Mouse (Mus musculus) heart, embryonic 14.5 days (tissue): ENCODE results near the gene BC035044. TPM values are rescaled to one million over a fixed set of nuclear protein-coding genes. Genes with fewer than 3 reads are reported as not detected.
"Not testable (repeated sequence)": the region's sequence is repeated elsewhere in the genome, so short reads cannot be mapped to it uniquely, and the experiment has no call there.

Experiments used
- ATAC-seq: fragments of 200-750 bp; cut with Nextera tagmentation; 2 replicates; pipeline ENCODE4 v1.8.0; 2017; ENCODE audit warnings: low read depth, moderate TSS enrichment; ENCODE audit not compliant: insufficient number of reproducible peaks, insufficient read depth, low FRiP score
- H3K27ac ChIP-seq, 2 experiments: fragments of 200-500 bp in 1 of 2; fragments of 300-500 bp in 1 of 2; sonication (generic) in 1 of 2; replicated peaks in 1 of 2; 2 replicates each; pipeline ENCODE4 v1.5.1; 2012 to 2014; ENCODE audit warnings: low read depth in 2 of 2, low read length in 2 of 2, control low read depth in 1 of 2, mild to moderate bottlenecking in 1 of 2, mixed read lengths in 1 of 2; ENCODE audit not compliant: control insufficient read depth in 1 of 2, insufficient read depth in 1 of 2
- H3K27me3 ChIP-seq: fragments of 300-500 bp; sonication (generic); 2 replicates; pipeline ENCODE4 v1.6.1; 2014; ENCODE audit warnings: mild to moderate bottlenecking, low read length, control low read depth; ENCODE audit not compliant: control insufficient read depth, insufficient read depth
- H3K36me3 ChIP-seq: fragments of 300-500 bp; sonication (generic); 2 replicates; pipeline ENCODE4 v1.6.1; 2014; ENCODE audit warnings: mild to moderate bottlenecking, control low read depth, low read length, mixed read lengths; ENCODE audit not compliant: control insufficient read depth, insufficient read depth
- H3K4me1 ChIP-seq, 2 experiments: fragments of 200-500 bp in 1 of 2; fragments of 300-500 bp in 1 of 2; sonication (generic) in 1 of 2; 2 replicates each; pipeline ENCODE4 v1.6.1; 2012 to 2014; ENCODE audit warnings: low read length in 2 of 2, control low read depth in 1 of 2, mixed read lengths in 1 of 2; ENCODE audit not compliant: control insufficient read depth in 2 of 2, insufficient read depth in 2 of 2
- H3K4me2 ChIP-seq: fragments of 300-500 bp; sonication (generic); 2 replicates; pipeline ENCODE4 v1.6.1; 2014; ENCODE audit warnings: mild to moderate bottlenecking, low read length
- H3K4me3 ChIP-seq, 2 experiments: fragments of 200-500 bp in 1 of 2; fragments of 300-500 bp in 1 of 2; sonication (generic) in 1 of 2; 2 replicates each; pipeline ENCODE4 v1.5.1; 2012 to 2014; ENCODE audit warnings: low read length in 2 of 2, mild to moderate bottlenecking in 2 of 2, control low read depth in 1 of 2, low read depth in 1 of 2, moderate library complexity in 1 of 2; ENCODE audit not compliant: control insufficient read depth in 1 of 2, insufficient read depth in 1 of 2
- H3K9ac ChIP-seq: fragments of 300-500 bp; sonication (generic); 2 replicates; pipeline ENCODE4 v1.6.1; 2014; ENCODE audit warnings: mild to moderate bottlenecking, low read length
- H3K9me3 ChIP-seq: fragments of 300-500 bp; sonication (generic); 2 replicates; pipeline ENCODE4 v1.6.1; 2016; ENCODE audit warnings: low read length, control low read depth; ENCODE audit not compliant: control insufficient read depth
- WGBS: fragments of 180-500 bp; shearing (Covaris S2); extraction: QIAGEN DNeasy Blood & Tissue Kit; methylation state at CpG from one replicate; pipeline ENCODE4 v1.1.7; 2014; 5-methylcytosine and 5-hydroxymethylcytosine counted together
- microRNA-seq: library from miRNA; unstranded; fragments of <30 nt; microRNA quantifications from one replicate; pipeline ENCODE4, GENCODE M21; 2016
- polyA plus RNA-seq: library from polyadenylated mRNA; unstranded; fragments of >200 nt; fragmentation: Nextera tagmentation; extraction: Ambion mirVana; gene quantifications from 2 replicates; pipeline ENCODE4 v1.2.1, GENCODE M21; 2014

Gene BC035044
- polyA plus RNA-seq, 1 experiment from 2014 or later = 0.34 TPM

DNA sequence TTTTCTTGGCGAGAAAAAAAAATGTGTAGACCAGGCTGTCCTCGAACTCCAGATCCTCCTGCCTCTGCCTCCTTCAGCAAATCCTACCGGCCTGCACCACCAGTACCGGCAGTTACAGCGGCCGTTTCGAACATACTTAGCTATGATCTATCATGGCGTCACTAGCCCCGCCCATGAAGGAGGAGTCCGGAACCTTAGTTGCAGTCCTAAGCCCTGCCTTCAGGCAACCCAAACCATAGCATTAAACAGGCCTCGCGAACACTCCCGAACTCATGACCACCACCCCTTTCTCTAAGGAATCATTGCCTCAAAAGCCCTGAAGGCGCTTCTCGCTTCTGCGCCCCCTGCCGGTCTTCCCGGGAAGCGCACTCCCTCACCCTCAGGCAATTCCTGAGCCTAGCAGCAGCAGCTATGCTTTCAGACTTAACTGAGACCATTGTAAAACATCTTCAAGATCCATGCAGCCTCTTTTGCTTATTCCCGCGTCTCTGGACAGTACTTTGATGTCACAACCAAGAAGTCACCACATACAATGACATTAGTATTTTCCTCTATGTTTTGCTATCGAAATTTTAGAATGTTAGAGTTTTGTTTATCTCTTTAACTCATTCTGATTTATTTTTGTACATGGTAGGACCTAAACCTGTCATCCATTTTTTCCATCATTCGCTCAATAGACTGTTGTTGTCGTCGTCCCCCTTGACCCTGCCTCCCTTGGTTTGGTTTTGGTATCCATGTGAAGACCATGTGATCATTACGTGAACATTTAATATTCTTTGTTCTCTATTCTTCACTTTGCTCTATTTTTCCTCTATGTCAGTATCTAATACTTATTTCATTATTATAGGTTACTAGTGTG is 87.7 kb downstream of the BC035044 start:
- Histone ChIP-seq H3K4me2 (peak overlapping the region; percentile 80), H3K27ac (0 out of 4 replicates have a peak overlapping the region, but pooled peaks of 1 of the 2 experiments have one; percentile 50)
- whole genome bisulfite sequencing = 6% methylated on average over 26 of the region's 26 CpGs

DNA sequence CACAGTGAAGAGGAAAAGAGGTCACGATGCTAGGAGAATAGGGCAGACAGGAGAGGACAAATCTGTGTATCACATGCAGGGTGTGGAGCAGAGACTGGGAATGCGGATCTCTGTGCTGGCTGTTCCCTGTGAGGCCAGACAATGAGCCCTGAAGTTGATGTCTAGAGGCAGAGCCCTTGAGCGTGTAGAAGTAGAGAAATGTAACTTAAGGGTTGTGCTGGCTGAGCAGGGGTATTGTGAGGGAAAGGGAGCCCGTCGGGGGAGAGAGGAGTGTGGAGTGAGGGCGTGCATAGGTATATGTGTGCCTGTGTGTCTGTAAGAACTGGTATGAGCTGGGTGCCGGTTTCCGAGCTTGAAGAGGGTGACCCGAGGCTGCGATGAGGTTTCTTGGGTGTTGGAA is 88.4 kb downstream of the BC035044 start:
- Histone ChIP-seq H3K4me3 (peak overlapping the region; percentile 54 to 59), H3K4me2 (peak overlapping the region; percentile 80), H3K27me3 (no peaks in the 10 kb centered on the region), H3K9ac (peak overlapping the region; percentile 71), H3K36me3 (no peaks in the 10 kb centered on the region), H3K4me1 (peaks cover 2 to 3% of the 10 kb centered on the region in 2 experiments; a peak in 2 of 4 replicates), H3K9me3 (no peaks in the 10 kb centered on the region), H3K27ac (peak overlapping the region; percentile 50 to 52; a peak in 3 of 4 replicates)
- peak; percentile 23 for ATAC-seq
- WGBS = 6% methylated on average over 10 of the region's 10 CpGs

More for the DNA sequence above, 87.7 kb downstream of the BC035044 start:
- peak; percentile 93 for ATAC-seq
- Histone ChIP-seq H3K4me1 (peaks cover under 1 to 3% of the 10 kb centered on the region in 2 experiments; a peak in 2 of 4 replicates), H3K9me3 (no peaks in the 10 kb centered on the region), H3K27me3 (no peaks in the 10 kb centered on the region), H3K9ac (peak overlapping the region; percentile 71), H3K36me3 (no peaks in the 10 kb centered on the region), H3K4me3 (peak overlapping the region; percentile 54 to 59)

DNA sequence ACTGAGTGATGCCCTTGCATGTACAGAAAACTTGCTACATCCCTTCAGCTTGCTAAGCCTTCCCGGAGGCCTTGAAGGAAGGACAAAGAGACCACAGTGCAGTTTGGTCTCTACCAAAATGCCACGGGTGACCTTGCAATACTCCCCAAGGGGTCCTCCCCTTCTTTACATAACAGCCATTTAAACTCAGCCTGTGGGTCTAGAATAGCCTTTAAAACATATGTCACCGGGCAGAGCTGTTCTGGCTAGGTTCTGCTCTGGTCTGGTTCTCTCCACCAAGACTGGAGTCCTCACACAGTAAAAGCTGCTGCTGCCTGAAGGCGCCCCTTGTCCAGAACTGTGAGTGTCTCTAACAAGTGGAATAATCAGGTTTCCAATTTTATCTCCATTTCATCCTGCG is 90.2 kb downstream of the BC035044 start:
- WGBS = 86% methylated on average over 5 of the region's 5 CpGs
- not testable (repeated sequence) for H3K36me3 ChIP-seq, H3K4me2 ChIP-seq, H3K4me1 ChIP-seq, H3K9me3 ChIP-seq, H3K9ac ChIP-seq, ATAC-seq, H3K4me3 ChIP-seq, H3K27me3 ChIP-seq, H3K27ac ChIP-seq

DNA sequence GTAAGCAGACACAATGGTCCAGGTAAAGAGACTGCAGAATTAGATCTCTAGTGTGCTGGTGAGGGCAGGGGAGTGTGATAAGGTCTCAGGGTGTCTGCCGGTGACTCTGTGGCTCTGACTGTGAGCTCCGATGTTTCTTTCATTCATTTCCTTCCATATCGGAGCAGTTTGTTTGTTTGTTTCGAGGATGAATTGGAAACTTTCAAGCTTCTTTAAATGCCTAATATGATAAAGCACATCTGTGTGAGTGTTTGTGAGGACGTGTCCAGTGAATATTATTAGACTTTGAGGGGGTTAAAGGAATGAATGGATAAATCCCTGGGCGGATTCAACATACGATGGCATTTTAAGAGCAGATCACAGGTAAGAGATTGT is 91.0 kb downstream of the BC035044 start:
- Histone ChIP-seq H3K4me2 (peak overlapping the region; percentile 64), H3K9me3 (no peaks in the 10 kb centered on the region), H3K36me3 (no peaks in the 10 kb centered on the region), H3K27ac (no peak overlapping the region), H3K4me1 (peaks cover 2 to 3% of the 10 kb centered on the region in 2 experiments; a peak in 2 of 4 replicates), H3K9ac (peak overlapping the region; percentile 78), H3K27me3 (no peaks in the 10 kb centered on the region), H3K4me3 (peak overlapping the region; percentile 63 to 95)
- ATAC-seq = no peak
- 22% methylated on average over 7 of the region's 7 CpGs for WGBS

DNA sequence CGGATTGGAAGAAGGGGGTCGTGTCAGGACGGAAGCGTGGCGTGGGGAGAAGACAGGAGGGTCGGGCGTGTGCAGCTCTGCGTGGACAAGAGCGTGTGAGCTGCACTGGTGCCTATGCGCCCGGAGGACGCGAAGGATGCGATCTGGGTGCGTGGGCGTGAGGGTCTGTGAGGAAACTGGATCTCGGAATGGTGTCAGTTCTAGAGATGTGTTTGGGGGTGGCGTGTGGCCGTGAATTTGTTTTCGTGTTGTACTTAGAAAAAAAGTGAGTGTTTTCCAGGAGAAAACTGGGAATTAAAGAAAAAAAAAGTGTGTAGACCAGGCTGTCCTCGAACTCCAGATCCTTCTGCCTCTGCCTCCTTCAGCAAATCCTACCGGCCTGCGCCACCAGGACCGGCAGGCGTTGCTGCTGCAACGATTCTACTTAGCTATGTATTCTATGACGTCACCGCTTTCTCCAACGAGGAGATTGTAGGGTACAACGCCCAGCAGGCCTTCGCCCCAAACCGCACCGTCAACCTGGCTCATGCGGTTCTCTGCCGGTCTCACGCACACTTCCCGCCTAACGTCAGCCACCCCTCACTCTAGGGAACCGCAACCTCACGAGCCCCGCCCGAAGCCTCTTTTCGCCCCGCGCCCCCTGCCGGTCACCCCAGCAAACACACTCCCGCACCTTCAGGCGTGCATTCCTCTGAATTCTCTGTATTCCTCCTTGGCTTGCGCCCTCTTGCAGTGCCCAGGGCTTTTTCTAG is 91.6 kb downstream of the BC035044 start:
- Histone ChIP-seq H3K9ac (peak overlapping the region; percentile 78), H3K4me3 (peak overlapping the region; percentile 63 to 95), H3K27ac (peak overlapping the region; percentile 86 to 93), H3K4me2 (peak overlapping the region; percentile 64)
- ATAC-seq = peak; percentile 66
- H3K4me1 ChIP-seq, H3K27me3 ChIP-seq, H3K36me3 ChIP-seq, H3K9me3 ChIP-seq: not testable (repeated sequence)
- under 1% methylated on average over 49 of the region's 49 CpGs for WGBS

Small RNA genes lying within 50 kb of the gene (microRNA-seq; reads per million reads assigned to microRNA genes)
- gene Gm27336 = not detected

Other genes starting within 250 kb of the BC035044 start
- gene Clec2h, start 228.7 kb downstream of the BC035044 start, polyA plus RNA-seq = not detected in 2 replicates
- not detected in 2 replicates for gene Klrb1, start 168.1 kb downstream of the BC035044 start, polyA plus RNA-seq
- not detected in 2 replicates for gene Klrb1c, start 101.9 kb downstream of the BC035044 start, polyA plus RNA-seq
- gene Gm44511, start 64.8 kb downstream of the BC035044 start, polyA plus RNA-seq = not detected in 2 replicates
- gene Klrb1b, start 64.8 kb downstream of the BC035044 start, polyA plus RNA-seq = not detected in 2 replicates
- 0.08 TPM in 1 of 2 replicates, not detected in the other for gene Clec2i, start 3.5 kb downstream of the BC035044 start, polyA plus RNA-seq
- gene Clec2g, start 43.3 kb upstream of the BC035044 start, polyA plus RNA-seq = not detected in 2 replicates
- gene Klrb1f, start 154.8 kb upstream of the BC035044 start, polyA plus RNA-seq = 0.16 and 0.27 TPM in 2 replicates
- gene Clec2e, start 209.8 kb upstream of the BC035044 start, polyA plus RNA-seq = not detected in 2 replicates